Mouse (Mus musculus) hindbrain, embryonic 12.5 days (tissue): ENCODE measurements around the gene Mdh1b. TPM values are rescaled to one million over a fixed set of nuclear protein-coding genes. Genes with fewer than 3 reads are reported as not detected.

ENCODE experiments used
- ATAC-seq: fragments of 200-750 bp; cut with Nextera tagmentation; 2 replicates; pipeline ENCODE4 v1.8.0; 2017; ENCODE audit warnings: moderate TSS enrichment; ENCODE audit not compliant: low FRiP score
- H3K27ac ChIP-seq: fragments of 300-500 bp; sonication (generic); 2 replicates; pipeline ENCODE4 v1.5.1; 2016; ENCODE audit warnings: mild to moderate bottlenecking
- H3K27me3 ChIP-seq: fragments of 300-500 bp; sonication (generic); 2 replicates; pipeline ENCODE4 v1.6.1; 2016; ENCODE audit warnings: mild to moderate bottlenecking
- H3K36me3 ChIP-seq: fragments of 300-500 bp; sonication (generic); 2 replicates; pipeline ENCODE4 v1.6.1; 2016; ENCODE audit warnings: mild to moderate bottlenecking
- H3K4me1 ChIP-seq: fragments of 300-500 bp; sonication (generic); 2 replicates; pipeline ENCODE4 v1.6.1; 2016
- H3K4me2 ChIP-seq: fragments of 300-500 bp; sonication (generic); replicated peaks from 2 replicates; pipeline ENCODE4 v1.6.1; 2016; ENCODE audit warnings: mild to moderate bottlenecking
- H3K4me3 ChIP-seq: fragments of 300-500 bp; sonication (generic); 2 replicates; pipeline ENCODE4 v1.5.1; 2016; ENCODE audit warnings: mild to moderate bottlenecking
- H3K9ac ChIP-seq: fragments of 300-500 bp; sonication (generic); 2 replicates; pipeline ENCODE4 v1.6.1; 2016; ENCODE audit warnings: mild to moderate bottlenecking, moderate library complexity
- H3K9me3 ChIP-seq: fragments of 300-500 bp; sonication (generic); replicated peaks from 2 replicates; pipeline ENCODE4 v1.6.1; 2016; ENCODE audit warnings: mild to moderate bottlenecking
- WGBS: fragments of 180-500 bp; shearing (Covaris S2); methylation state at CpG from one replicate; pipeline ENCODE4 v1.1.7; 2016; 5-methylcytosine and 5-hydroxymethylcytosine counted together
- polyA plus RNA-seq: library from polyadenylated mRNA; unstranded; fragments of >200 nt; fragmentation: Nextera tagmentation; extraction: Ambion mirVana; gene quantifications from 2 replicates; pipeline ENCODE4 v1.2.1, GENCODE M21; 2016

The Mdh1b gene
- 0.52 and 0.74 TPM in 2 replicates for polyA plus RNA-seq

GRCm38 (mm10) chr1:63730240-63730771 lies at the start of gene Mdh1b, which contains the start of gene Fastkd2:
Gene Mdh1b, minus strand, starts transcription at chr1:63730318.
Gene Fastkd2, plus strand, starts transcription at chr1:63730614.
- Histone ChIP-seq H3K9ac (peak within 1 kb of the TSS; percentile 47), H3K9me3 (no peaks in the 10 kb centered on the region), H3K27me3 (no peaks in the 10 kb centered on the region), H3K4me1 (peaks cover 11% of the 10 kb centered on the region), H3K36me3 (no peaks in the 10 kb centered on the region), H3K4me2 (peak within 1 kb of the TSS; percentile 67), H3K4me3 (peak within 1 kb of the TSS; percentile 59), H3K27ac (no peak within 1 kb of the TSS)
- ATAC-seq: peak; percentile 94
- WGBS: under 1% methylated on average over 31 of the region's 31 CpGs

DNA sequence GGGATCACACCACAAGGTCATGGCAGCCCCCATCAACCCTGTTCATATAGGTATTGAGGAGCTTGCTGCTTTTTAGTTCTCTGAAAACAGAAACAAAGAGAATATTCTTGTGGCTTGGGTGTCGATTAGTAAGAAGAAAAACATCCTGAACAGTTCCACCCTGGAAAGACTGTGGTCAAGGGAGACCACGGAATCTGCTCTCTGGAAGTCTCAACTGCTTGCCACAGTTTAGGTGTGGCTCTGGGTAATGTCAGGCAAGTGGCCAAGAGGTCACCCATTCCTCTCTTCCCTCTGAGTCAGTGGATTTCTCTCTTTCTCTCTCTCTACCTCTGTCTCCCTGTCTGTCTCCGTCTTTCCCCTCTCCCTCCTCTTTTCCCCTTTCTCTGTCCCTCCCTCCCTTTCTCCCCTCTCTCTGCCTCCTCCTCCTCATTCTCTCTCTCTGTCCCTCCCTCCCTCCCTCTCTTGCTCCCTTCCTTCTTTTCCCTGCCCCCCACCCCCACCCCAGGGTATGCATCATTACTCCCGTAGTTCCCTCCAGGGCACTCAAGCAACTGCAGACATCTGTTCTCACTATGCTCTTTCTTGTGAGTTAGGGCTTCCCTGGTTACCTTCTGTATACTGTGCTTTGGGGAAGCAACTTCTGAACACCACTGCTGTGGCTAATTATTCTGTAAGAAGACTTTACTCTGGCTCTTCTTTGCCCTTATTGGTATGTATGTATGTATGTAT lies 46.9 kb upstream of the Mdh1b start:
- ATAC-seq: no peak
- H3K9me3 ChIP-seq: no peaks in the 10 kb centered on the region
- H3K27me3 ChIP-seq: no peaks in the 10 kb centered on the region
- no peak overlapping the region for H3K4me3 ChIP-seq
- peaks cover 4% of the 10 kb centered on the region for H3K4me1 ChIP-seq
- H3K36me3 ChIP-seq: no peaks in the 10 kb centered on the region
- no peak overlapping the region for H3K4me2 ChIP-seq
- H3K9ac ChIP-seq: no peak overlapping the region
- 58% methylated on average over 4 of the region's 4 CpGs for WGBS
- H3K27ac ChIP-seq: no peak overlapping the region

DNA sequence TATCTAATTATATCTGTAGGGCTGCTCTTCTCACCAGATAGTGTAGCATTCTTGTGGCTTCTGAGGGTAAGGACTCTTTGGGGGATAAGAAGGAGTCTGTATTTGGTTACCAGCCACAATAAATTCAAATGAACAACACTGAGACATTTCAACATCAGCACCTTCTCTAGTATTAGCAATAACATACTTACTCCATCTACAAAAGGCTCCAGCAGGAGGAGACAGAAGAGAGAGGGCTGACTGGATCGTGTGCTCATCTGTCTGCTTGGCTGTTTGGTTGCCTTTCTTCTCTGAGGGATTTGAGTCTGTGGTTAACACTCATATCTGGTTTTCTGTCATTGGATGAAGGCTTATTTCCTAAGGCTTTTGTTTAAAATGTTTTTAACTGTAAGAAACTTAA lies 46.3 kb upstream of the Mdh1b start:
- no peak for ATAC-seq
- Histone ChIP-seq H3K9me3 (no peaks in the 10 kb centered on the region), H3K4me1 (peaks cover 4% of the 10 kb centered on the region), H3K4me2 (no peak overlapping the region), H3K4me3 (no peak overlapping the region), H3K36me3 (no peaks in the 10 kb centered on the region), H3K9ac (no peak overlapping the region), H3K27ac (no peak overlapping the region), H3K27me3 (no peaks in the 10 kb centered on the region)
- 72% methylated on average over 1 of the region's 1 CpGs for WGBS

DNA sequence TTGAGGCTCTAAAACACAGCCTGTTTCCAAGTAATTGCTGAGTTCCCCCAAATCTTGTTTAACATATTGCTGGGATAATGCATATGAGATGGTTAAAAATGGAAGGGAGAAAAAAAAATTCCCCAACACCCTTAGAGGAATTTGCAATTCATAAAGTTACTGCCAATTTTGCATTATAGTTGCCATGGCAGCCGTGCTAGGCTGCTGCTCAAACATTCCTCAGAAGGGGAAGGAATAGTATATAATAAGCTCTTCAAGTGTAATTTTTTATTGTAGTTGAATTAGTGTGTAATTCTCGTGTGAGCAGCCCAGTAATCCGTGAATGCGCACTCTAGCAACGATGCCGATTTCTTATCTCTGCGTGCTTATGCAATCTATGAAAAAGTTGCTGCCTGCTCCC lies 40.2 kb upstream of the Mdh1b start:
- Histone ChIP-seq H3K36me3 (no peaks in the 10 kb centered on the region), H3K4me2 (no peak overlapping the region), H3K27me3 (no peaks in the 10 kb centered on the region), H3K4me1 (peaks cover 12% of the 10 kb centered on the region), H3K9ac (no peak overlapping the region), H3K27ac (no peak overlapping the region), H3K4me3 (no peak overlapping the region), H3K9me3 (no peaks in the 10 kb centered on the region)
- 73% methylated on average over 7 of the region's 7 CpGs for WGBS
- no peak for ATAC-seq

- H3K4me2 ChIP-seq: no peak within 1 kb of the TSS
- H3K27me3 ChIP-seq: no peaks in the 10 kb centered on the region
- H3K4me3 ChIP-seq: no peak within 1 kb of the TSS
- H3K9ac ChIP-seq: no peak within 1 kb of the TSS
- H3K4me1 ChIP-seq: peaks cover 18% of the 10 kb centered on the region
- no peak for ATAC-seq
- WGBS: 68% methylated on average over 5 of the region's 5 CpGs
- H3K27ac ChIP-seq: no peak within 1 kb of the TSS
- H3K36me3 ChIP-seq: no peaks in the 10 kb centered on the region
- H3K9me3 ChIP-seq: no peaks in the 10 kb centered on the region
Measured at GRCm38 (mm10) chr1:63769167-63769566, 39.0 kb upstream of the Mdh1b start, which contains the start of gene 4933402D24Rik. Gene 4933402D24Rik, minus strand, starts transcription at chr1:63769267.

DNA sequence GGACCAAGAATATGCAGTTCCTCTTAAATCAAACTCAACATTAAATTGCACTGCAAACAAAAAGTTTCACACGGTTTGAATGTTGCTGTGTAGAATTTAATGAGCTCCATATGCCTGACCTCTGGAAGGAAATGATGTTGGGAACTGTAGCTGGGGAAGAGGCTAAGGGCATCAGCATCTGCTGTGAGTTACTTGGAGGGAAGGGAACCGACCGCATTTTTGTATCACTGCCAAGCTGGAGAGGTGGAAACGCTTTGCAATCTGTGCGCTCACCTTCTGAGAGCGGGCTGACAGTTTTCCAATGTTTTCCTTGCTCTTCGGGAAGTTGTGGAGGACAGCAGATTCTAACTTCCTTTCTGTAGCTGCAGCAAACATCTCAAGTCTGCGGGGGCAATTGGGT lies 38.0 kb upstream of the Mdh1b start:
- H3K9me3 ChIP-seq: no peaks in the 10 kb centered on the region
- H3K27ac ChIP-seq: no peak overlapping the region
- H3K4me2 ChIP-seq: no peak overlapping the region
- H3K9ac ChIP-seq: no peak overlapping the region
- no peak overlapping the region for H3K4me3 ChIP-seq
- H3K4me1 ChIP-seq: peaks cover 29% of the 10 kb centered on the region
- H3K36me3 ChIP-seq: no peaks in the 10 kb centered on the region
- no peak for ATAC-seq
- WGBS: 60% methylated on average over 8 of the region's 8 CpGs
- H3K27me3 ChIP-seq: no peaks in the 10 kb centered on the region

DNA sequence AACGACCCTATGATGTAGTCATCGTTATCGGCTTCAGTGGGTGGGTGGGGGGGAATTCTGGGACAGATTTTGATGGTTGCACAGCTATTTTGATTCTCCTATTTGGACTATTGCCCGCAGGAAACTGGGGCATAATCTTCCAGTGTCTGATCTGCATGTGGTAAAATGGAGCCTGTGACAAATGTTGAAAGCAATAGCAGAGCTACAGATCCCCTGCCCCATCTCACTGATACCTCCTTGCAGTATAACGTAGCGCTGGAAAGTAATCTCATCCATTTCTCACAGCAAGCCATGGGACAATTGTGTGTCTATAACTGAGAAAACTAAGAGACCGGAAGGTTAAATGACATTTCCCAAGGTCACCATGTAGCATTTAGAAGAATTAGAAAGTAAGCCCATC lies 34.3 kb upstream of the Mdh1b start:
- H3K27me3 ChIP-seq: no peaks in the 10 kb centered on the region
- H3K4me2 ChIP-seq: peak overlapping the region; percentile 11; the same call in 1 of the 2 replicates
- H3K4me1 ChIP-seq: peaks cover 32% of the 10 kb centered on the region
- 52% methylated on average over 7 of the region's 7 CpGs for WGBS
- no peak for ATAC-seq
- H3K27ac ChIP-seq: peak overlapping the region; percentile 79; the same call in 1 of the 2 replicates
- H3K4me3 ChIP-seq: no peak overlapping the region
- no peaks in the 10 kb centered on the region for H3K9me3 ChIP-seq
- no peak overlapping the region for H3K9ac ChIP-seq
- H3K36me3 ChIP-seq: no peaks in the 10 kb centered on the region

DNA sequence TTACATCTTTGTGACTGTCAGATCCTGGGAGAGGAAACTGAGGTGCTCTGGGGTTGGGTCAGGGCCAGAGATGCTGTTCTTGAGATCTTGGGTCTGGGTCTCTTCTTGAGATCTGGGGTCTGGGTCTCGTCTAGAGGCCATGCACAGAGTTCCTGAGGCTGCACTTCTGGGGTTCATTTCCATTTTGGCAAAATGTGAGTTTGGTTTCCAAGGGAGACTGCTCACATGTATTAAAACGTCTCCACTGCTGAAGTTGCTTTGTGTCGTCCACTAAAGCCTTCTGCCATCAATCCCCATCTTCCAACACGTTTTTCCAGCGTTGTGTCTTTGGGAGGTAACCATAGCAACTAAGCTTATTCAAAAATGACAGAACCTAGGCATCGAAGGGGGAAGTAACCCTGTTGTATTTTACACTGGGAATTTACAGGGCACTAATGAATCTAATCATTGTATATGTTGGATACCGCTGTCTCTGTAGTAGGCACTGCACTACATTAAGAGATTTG lies 33.8 kb upstream of the Mdh1b start:
- WGBS: 26% methylated on average over 7 of the region's 7 CpGs
- no peak overlapping the region for H3K9ac ChIP-seq
- H3K9me3 ChIP-seq: no peaks in the 10 kb centered on the region
- peak overlapping the region; percentile 79 for H3K27ac ChIP-seq
- ATAC-seq: peak; percentile 70
- no peaks in the 10 kb centered on the region for H3K36me3 ChIP-seq
- H3K4me2 ChIP-seq: peak overlapping the region; percentile 11; the same call in 1 of the 2 replicates
- no peaks in the 10 kb centered on the region for H3K27me3 ChIP-seq
- H3K4me1 ChIP-seq: peaks cover 32% of the 10 kb centered on the region
- no peak overlapping the region for H3K4me3 ChIP-seq

GRCm38 (mm10) chr1:63763212-63763694 lies 33.1 kb upstream of the Mdh1b start:
- H3K4me3 ChIP-seq: no peak overlapping the region
- no peak overlapping the region for H3K4me2 ChIP-seq
- H3K9me3 ChIP-seq: no peaks in the 10 kb centered on the region
- no peaks in the 10 kb centered on the region for H3K27me3 ChIP-seq
- no peaks in the 10 kb centered on the region for H3K36me3 ChIP-seq
- H3K4me1 ChIP-seq: peaks cover 32% of the 10 kb centered on the region
- ATAC-seq: peak; percentile 75
- peak overlapping the region; percentile 79 for H3K27ac ChIP-seq
- no peak overlapping the region for H3K9ac ChIP-seq
- WGBS: 5% methylated on average over 3 of the region's 3 CpGs

- Histone ChIP-seq H3K9me3 (no peaks in the 10 kb centered on the region), H3K4me1 (no peaks in the 10 kb centered on the region), H3K36me3 (peaks cover 17% of the 10 kb centered on the region), H3K27ac (no peak overlapping the region), H3K9ac (no peak overlapping the region), H3K4me2 (no peak overlapping the region), H3K27me3 (no peaks in the 10 kb centered on the region), H3K4me3 (no peak overlapping the region)
- ATAC-seq: no peak
- 58% methylated on average over 2 of the region's 2 CpGs for WGBS
Measured at GRCm38 (mm10) chr1:63756005-63756404, 25.9 kb upstream of the Mdh1b start.

- Histone ChIP-seq H3K36me3 (no peaks in the 10 kb centered on the region), H3K9me3 (no peaks in the 10 kb centered on the region), H3K9ac (no peak overlapping the region), H3K27me3 (no peaks in the 10 kb centered on the region), H3K27ac (no peak overlapping the region), H3K4me2 (peak overlapping the region; percentile 67), H3K4me3 (peak overlapping the region; percentile 59), H3K4me1 (peaks cover 11% of the 10 kb centered on the region)
- 0 out of 2 replicates have a peak, but pooled peaks have one; percentile 38 for ATAC-seq
- WGBS: 42% methylated on average over 8 of the region's 8 CpGs
Measured at GRCm38 (mm10) chr1:63729796-63730195, 322 bp downstream of the Mdh1b start.

DNA sequence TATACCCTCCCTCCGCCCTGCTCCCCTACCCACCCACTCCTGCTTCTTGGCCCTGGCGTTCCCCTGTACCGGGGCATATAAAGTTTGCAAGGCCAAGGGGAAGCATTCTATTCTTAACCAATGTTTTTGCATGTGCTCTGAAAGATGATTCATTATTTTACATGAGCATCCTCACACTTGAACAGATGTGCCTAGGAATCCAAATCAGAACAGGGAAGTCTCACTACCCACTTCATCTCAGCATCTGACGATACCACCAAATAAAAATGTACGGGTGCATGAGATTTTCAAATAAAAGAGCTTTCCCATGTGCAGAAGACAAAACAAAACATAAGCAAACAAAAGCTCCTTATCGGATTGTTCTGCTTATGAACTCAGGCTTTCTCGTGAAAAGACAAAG lies 10.0 kb downstream of the Mdh1b start:
- Histone ChIP-seq H3K9ac (no peak overlapping the region), H3K36me3 (no peaks in the 10 kb centered on the region), H3K27me3 (0 out of 2 replicates have a peak, but pooled peaks cover 3% of the 10 kb centered on the region), H3K4me2 (no peak overlapping the region), H3K9me3 (no peaks in the 10 kb centered on the region), H3K27ac (no peak overlapping the region), H3K4me3 (no peak overlapping the region), H3K4me1 (no peaks in the 10 kb centered on the region)
- WGBS: 85% methylated on average over 7 of the region's 7 CpGs
- no peak for ATAC-seq
